Comparison of ENCODE assay signal across 8 mouse cellular contexts in genomic region chr15:103537822-103538213, GRCm38 (mm10). TPM values are rescaled to one million over a fixed set of nuclear protein-coding genes. Genes with fewer than 3 reads are reported as not detected.
DNase-seq lines count a peak whose midpoint lies in the region; ATAC-seq lines count a peak whose summit lies in the region.

Gene Ppp1r1a (minus strand): TSS chr15:103538003.

- no peaks in the 10 kb centered on the region for H3K4me1 ChIP-seq in embryonic facial prominence, embryonic 11.5 days (ENCODE audit: control insufficient read depth, insufficient read depth, low read length)
- peaks cover 44% of the 10 kb centered on the region for H3K4me1 ChIP-seq in heart, embryonic 10.5 days
- peaks cover 27% of the 10 kb centered on the region for H3K4me1 ChIP-seq in kidney, embryonic 16.5 days (ENCODE audit: insufficient read depth, low read length)
- H3K4me1 ChIP-seq in liver, embryonic 11.5 days (replicated peaks; ENCODE audit: control insufficient read depth, insufficient read depth, low read length): no peaks in the 10 kb centered on the region; the same call in 1 of the 2 replicates
- H3K4me1 ChIP-seq in neural tube, embryonic 13.5 days (replicated peaks): peaks cover 41% of the 10 kb centered on the region

- no peak within 1 kb of the TSS for H3K27ac ChIP-seq in embryonic facial prominence, embryonic 11.5 days (replicated peaks; ENCODE audit: low read depth, low read length)
- peak within 1 kb of the TSS; percentile 89 for H3K27ac ChIP-seq in heart, embryonic 10.5 days
- no peak within 1 kb of the TSS for H3K27ac ChIP-seq in kidney, embryonic 16.5 days (ENCODE audit: low read length)
- no peak within 1 kb of the TSS for H3K27ac ChIP-seq in liver, embryonic 11.5 days (ENCODE audit: low read depth, low read length)
- peak within 1 kb of the TSS; percentile 74 for H3K27ac ChIP-seq in neural tube, embryonic 13.5 days (replicated peaks)

- peak; percentile 82 for ATAC-seq in embryonic facial prominence, embryonic 11.5 days (replicated peaks; ENCODE audit: insufficient number of reproducible peaks, low FRiP score, low TSS enrichment, low read depth)
- peak; percentile 80 for ATAC-seq in kidney, embryonic 16.5 days (ENCODE audit: low FRiP score, low TSS enrichment)
- peak; percentile 61; the same call in 1 of the 2 replicates for ATAC-seq in liver, embryonic 11.5 days (replicated peaks; ENCODE audit: low FRiP score)
- peak; percentile 84 for ATAC-seq in neural tube, embryonic 13.5 days (ENCODE audit: low read depth)
- no peak for ATAC-seq in erythroblast, adult 5-6 weeks (replicated peaks; ENCODE audit: low FRiP score, poor library complexity, severe bottlenecking)

- H3K9me3 ChIP-seq in embryonic facial prominence, embryonic 11.5 days (replicated peaks; ENCODE audit: control insufficient read depth, low read length): no peaks in the 10 kb centered on the region
- no peaks in the 10 kb centered on the region for H3K9me3 ChIP-seq in heart, embryonic 10.5 days
- H3K9me3 ChIP-seq in kidney, embryonic 16.5 days (ENCODE audit: low read length): no peaks in the 10 kb centered on the region
- H3K9me3 ChIP-seq in liver, embryonic 11.5 days (ENCODE audit: control insufficient read depth, low read length): no peaks in the 10 kb centered on the region
- no peaks in the 10 kb centered on the region for H3K9me3 ChIP-seq in neural tube, embryonic 13.5 days

- peak within 1 kb of the TSS; percentile 95 for H3K4me2 ChIP-seq in embryonic facial prominence, embryonic 11.5 days (ENCODE audit: low read depth, low read length)
- H3K4me2 ChIP-seq in kidney, embryonic 16.5 days (replicated peaks; ENCODE audit: low read depth, low read length): peak within 1 kb of the TSS; percentile 72
- H3K4me2 ChIP-seq in liver, embryonic 11.5 days: peak within 1 kb of the TSS; percentile 76
- H3K4me2 ChIP-seq in neural tube, embryonic 13.5 days: peak within 1 kb of the TSS; percentile 88

- no peaks in the 10 kb centered on the region for H3K36me3 ChIP-seq in embryonic facial prominence, embryonic 11.5 days (replicated peaks; ENCODE audit: control insufficient read depth, insufficient read depth, low read depth, low read length)
- H3K36me3 ChIP-seq in heart, embryonic 10.5 days: 0 out of 2 replicates have a peak, but pooled peaks cover 3% of the 10 kb centered on the region
- H3K36me3 ChIP-seq in kidney, embryonic 16.5 days (ENCODE audit: insufficient read depth, low read length): no peaks in the 10 kb centered on the region
- H3K36me3 ChIP-seq in liver, embryonic 11.5 days (ENCODE audit: control insufficient read depth, insufficient read depth, low read length): no peaks in the 10 kb centered on the region
- no peaks in the 10 kb centered on the region for H3K36me3 ChIP-seq in neural tube, embryonic 13.5 days

- H3K4me3 ChIP-seq in embryonic facial prominence, embryonic 11.5 days (ENCODE audit: low read depth, low read length): peak within 1 kb of the TSS; percentile 64
- H3K4me3 ChIP-seq in heart, embryonic 10.5 days: peak within 1 kb of the TSS; percentile 72
- H3K4me3 ChIP-seq in kidney, embryonic 16.5 days (ENCODE audit: low read length): peak within 1 kb of the TSS; percentile 70
- peak within 1 kb of the TSS; percentile 56 for H3K4me3 ChIP-seq in liver, embryonic 11.5 days (ENCODE audit: low read depth, low read length)
- peak within 1 kb of the TSS; percentile 85 for H3K4me3 ChIP-seq in neural tube, embryonic 13.5 days

- WGBS in embryonic facial prominence, embryonic 11.5 days: under 1% methylated on average over 29 of the region's 36 CpGs
- under 1% methylated on average over 36 of the region's 36 CpGs for WGBS in heart, embryonic 10.5 days
- WGBS in kidney, embryonic 16.5 days: under 1% methylated on average over 34 of the region's 36 CpGs
- under 1% methylated on average over 36 of the region's 36 CpGs for WGBS in liver, embryonic 11.5 days
- under 1% methylated on average over 36 of the region's 36 CpGs for WGBS in neural tube, embryonic 13.5 days

- H3K9ac ChIP-seq in embryonic facial prominence, embryonic 11.5 days (replicated peaks; ENCODE audit: low read length): peak within 1 kb of the TSS; percentile 66
- H3K9ac ChIP-seq in kidney, embryonic 16.5 days (replicated peaks; ENCODE audit: low read length): peak within 1 kb of the TSS; percentile 72
- H3K9ac ChIP-seq in liver, embryonic 11.5 days (ENCODE audit: low read depth, low read length): 0 out of 2 replicates have a peak within 1 kb of the TSS, but pooled peaks have one; percentile 9
- peak within 1 kb of the TSS; percentile 84 for H3K9ac ChIP-seq in neural tube, embryonic 13.5 days

- H3K27me3 ChIP-seq in embryonic facial prominence, embryonic 11.5 days (ENCODE audit: control insufficient read depth, insufficient read depth, low read length): peaks cover 9% of the 10 kb centered on the region; the same call in 1 of the 2 replicates
- H3K27me3 ChIP-seq in heart, embryonic 10.5 days (ENCODE audit: insufficient read depth, poor library complexity, severe bottlenecking): peaks cover 53% of the 10 kb centered on the region
- peaks cover 26% of the 10 kb centered on the region for H3K27me3 ChIP-seq in kidney, embryonic 16.5 days (ENCODE audit: insufficient read depth, low read length)
- peaks cover 44% of the 10 kb centered on the region for H3K27me3 ChIP-seq in liver, embryonic 11.5 days (replicated peaks; ENCODE audit: control insufficient read depth, insufficient read depth, low read length)
- peaks cover 12% of the 10 kb centered on the region for H3K27me3 ChIP-seq in neural tube, embryonic 13.5 days

- peak; percentile 69 to 81 for DNase-seq in left cerebral cortex, adult 18-20 months (ENCODE audit: low spot score in 2 of 2)
- DNase-seq in left cerebral cortex, adult 11 months (ENCODE audit: low spot score): no peak
- peak; percentile 79 for DNase-seq in embryonic facial prominence, embryonic 11.5 days (ENCODE audit: low spot score)
- peak; percentile 85 for DNase-seq in heart, embryonic 10.5 days (ENCODE audit: low spot score)
- peak; percentile 62 for DNase-seq in liver, embryonic 11.5 days (ENCODE audit: low spot score)

RNA-seq across cellular contexts. Expression of gene Ppp1r1a, which starts in this region (rescaled TPM):
- total RNA-seq in left cerebral cortex, adult 18-20 months (2021): 100 to 1,000 TPM; 133 to 147 TPM
- polyA plus RNA-seq in embryonic facial prominence, embryonic 11.5 days (2014; fragmentation: Nextera tagmentation; extraction: Ambion mirVana): 17.6 and 21.6 TPM in 2 replicates
- polyA plus RNA-seq in heart, embryonic 10.5 days (2016; fragmentation: Nextera tagmentation; extraction: Ambion mirVana): 57.4 and 77.3 TPM in 2 replicates
- 22.8 and 23.5 TPM in 2 replicates for polyA plus RNA-seq in kidney, embryonic 16.5 days (2015; fragmentation: Nextera tagmentation; extraction: Ambion mirVana)
- polyA plus RNA-seq in liver, embryonic 11.5 days (2014; fragmentation: Nextera tagmentation; extraction: Ambion mirVana): 2.1 and 2.6 TPM in 2 replicates
- 83.1 and 93.7 TPM in 2 replicates for polyA plus RNA-seq in neural tube, embryonic 13.5 days (2015; fragmentation: Nextera tagmentation; extraction: Ambion mirVana)
- not detected in 2 replicates for total RNA-seq in erythroblast, adult 5-6 weeks (2015; ENCODE audit: low replicate concordance)
- total RNA-seq in erythroblast, adult 5-6 weeks (2017; ENCODE audit: low replicate concordance): not detected in 2 replicates

Comparison
In these comparisons a context has a peak if more than half of its experiments do, and no peak if none do; other contexts are left out.
1. RNA of gene Ppp1r1a (total RNA-seq): 133 to 147 TPM in left cerebral cortex, adult 18-20 months; not detected in erythroblast, adult 5-6 weeks; every median in the first group is over 100 times any median in the second.
2. H3K27ac ChIP-seq: peak in heart, embryonic 10.5 days (single experiment) and neural tube, embryonic 13.5 days (single experiment); none in embryonic facial prominence, embryonic 11.5 days (single experiment), kidney, embryonic 16.5 days (single experiment) and liver, embryonic 11.5 days (single experiment).
3. H3K9ac ChIP-seq: peak in every context shown above with its lines; median percentile 84 in neural tube, embryonic 13.5 days; 72 in kidney, embryonic 16.5 days; 66 in embryonic facial prominence, embryonic 11.5 days; 9 in liver, embryonic 11.5 days.
4. Peak in every context shown above with its lines, with median percentiles within 50 percentile points of each other: H3K4me2 ChIP-seq and H3K4me3 ChIP-seq.